Mouse (Mus musculus) kidney, adult 2 months (tissue): Measurements from ENCODE around the gene Il4ra.

Source experiments
- CTCF ChIP-seq: fragments of 200-500 bp; conservative IDR thresholded peaks from 2 replicates; pipeline ENCODE4 v1.5.1; 2011; ENCODE audit warnings: low read depth, mild to moderate bottlenecking, control low read depth, low read length, moderate library complexity, mixed read lengths; ENCODE audit not compliant: insufficient read depth, insufficient read length
- POLR2A ChIP-seq: fragments of 200-500 bp; IDR thresholded peaks from one replicate; pipeline ENCODE4 v1.6.1; 2011; ENCODE audit warnings: low read depth, low read length, control low read depth

DNA sequence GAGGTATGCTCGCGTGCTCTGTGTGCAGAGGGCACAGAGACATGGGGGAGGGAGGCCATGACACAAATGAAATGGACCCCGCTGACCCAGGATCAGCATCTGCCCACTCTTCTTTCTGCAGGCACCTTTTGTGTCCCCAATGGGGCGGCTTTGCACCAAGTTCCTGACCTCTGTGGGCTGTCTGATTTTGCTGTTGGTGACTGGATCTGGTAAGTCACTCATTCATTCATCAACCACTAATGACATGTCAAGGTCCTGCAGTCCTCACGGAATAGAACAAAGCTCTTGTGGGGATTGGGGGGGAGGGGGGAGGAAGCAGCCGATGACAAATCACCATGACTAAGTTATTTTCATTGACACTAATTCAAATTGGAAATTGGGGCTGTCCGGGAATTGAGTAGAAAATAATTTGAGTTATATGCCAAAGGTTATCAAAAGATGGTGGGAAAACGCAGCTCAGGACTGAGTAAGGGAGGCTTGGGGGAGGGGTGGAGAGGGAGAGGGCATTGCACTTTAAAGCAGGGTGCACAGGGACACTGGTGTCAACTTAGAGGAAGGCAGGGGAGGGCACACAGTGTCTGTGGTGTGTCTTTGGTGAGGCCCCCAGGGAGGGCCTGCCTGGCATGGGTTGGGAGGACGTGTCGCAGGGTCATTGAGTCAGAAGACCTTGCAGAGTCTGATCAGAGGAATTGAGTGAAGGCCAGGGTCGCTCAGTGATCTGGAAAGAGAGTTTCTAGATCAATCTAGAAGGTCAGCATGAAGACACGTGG, 13.8 kb downstream of the Il4ra start:
- no peak for TF ChIP-seq CTCF
- TF ChIP-seq POLR2A, result no peak
